Mouse (Mus musculus): ENCODE measurements around the gene Btnl10.

DNA sequence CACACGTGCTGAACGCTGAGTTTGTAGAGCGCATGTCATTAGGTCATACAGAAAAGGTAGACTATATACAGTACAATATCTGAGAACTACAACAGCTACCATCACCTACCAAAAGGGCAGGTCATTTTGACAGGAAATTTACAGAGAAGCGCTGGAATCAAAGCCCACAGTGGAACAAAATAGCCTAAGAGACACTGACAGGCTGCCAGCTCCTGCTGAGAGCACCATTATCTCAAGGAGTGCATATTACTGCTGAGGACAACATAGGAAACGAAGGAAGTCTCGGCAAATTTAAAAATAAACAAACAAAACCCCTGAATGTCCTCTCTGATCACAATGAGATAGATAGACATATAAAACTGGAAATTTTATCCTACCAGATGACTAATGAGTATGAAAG, 20.2 kb upstream of the Btnl10 start:
- TF ChIP-seq MYOG (IDR thresholded peaks at IDR 0.05; ENCODE audit: control insufficient read depth in 1 of 3, insufficient read depth in 1 of 3, insufficient read length in 2 of 3, low read depth in 2 of 3) (no peak), E2F4 (IDR thresholded peaks at IDR 0.05; ENCODE audit: insufficient read depth) (no peak)
